Mouse (Mus musculus): ENCODE measurements around the gene Cyp2c29.
"Not testable (repeated sequence)": the region's sequence is repeated elsewhere in the genome, so short reads cannot be mapped to it uniquely, and the experiment has no call there.

The Cyp2c29 gene

GRCm38 (mm10) chr19:39269105-39269504 lies at the start of gene Cyp2c29:
Gene Cyp2c29 (plus strand): TSS chr19:39269405.
- not testable (repeated sequence) for DNase-seq (ENCODE audit: extremely low spot score, low read depth, low spot score)

DNA sequence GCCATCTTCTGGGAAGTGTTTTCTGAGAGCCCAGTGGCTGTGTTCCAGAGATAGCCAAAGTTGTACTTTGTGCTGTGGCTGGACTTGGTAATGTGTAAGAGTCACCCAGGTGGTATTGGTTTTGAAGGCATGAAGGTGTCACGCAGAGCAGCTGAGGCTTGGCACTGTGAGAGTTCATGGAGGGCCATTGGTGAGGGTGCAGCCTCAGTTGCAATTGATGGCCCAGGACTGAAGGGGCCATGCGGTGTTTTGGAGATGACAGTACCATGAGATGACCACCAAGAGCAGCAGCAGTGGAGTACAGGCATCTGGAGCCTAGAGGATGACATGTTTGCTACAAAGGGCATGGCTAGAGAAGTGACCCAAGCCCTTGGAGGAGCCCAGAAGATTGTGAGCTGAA lies 2.2 kb upstream of the Cyp2c29 start:
- DNase-seq (ENCODE audit: extremely low spot score, low read depth, low spot score): not testable (repeated sequence)

DNA sequence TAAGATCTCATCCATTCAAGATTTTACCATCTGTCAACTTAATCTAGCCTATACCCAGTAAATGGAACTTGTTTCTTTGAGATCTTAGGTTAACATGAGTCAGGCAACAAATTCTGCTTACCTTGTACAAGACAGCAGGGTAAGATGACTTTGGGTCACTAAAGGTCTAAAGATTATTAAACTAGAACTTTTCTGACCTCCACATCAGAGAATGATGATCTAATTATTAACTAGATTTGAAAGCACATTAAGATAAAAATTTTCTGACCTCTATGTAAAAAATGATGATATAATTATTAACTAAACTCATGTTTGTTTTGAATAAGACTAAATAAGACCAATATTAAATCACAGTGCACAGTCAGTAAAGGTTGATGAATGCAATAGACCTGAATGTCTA lies 13.6 kb downstream of the Cyp2c29 start:
- DNase-seq (ENCODE audit: extremely low spot score, low read depth, low spot score): no peak

DNA sequence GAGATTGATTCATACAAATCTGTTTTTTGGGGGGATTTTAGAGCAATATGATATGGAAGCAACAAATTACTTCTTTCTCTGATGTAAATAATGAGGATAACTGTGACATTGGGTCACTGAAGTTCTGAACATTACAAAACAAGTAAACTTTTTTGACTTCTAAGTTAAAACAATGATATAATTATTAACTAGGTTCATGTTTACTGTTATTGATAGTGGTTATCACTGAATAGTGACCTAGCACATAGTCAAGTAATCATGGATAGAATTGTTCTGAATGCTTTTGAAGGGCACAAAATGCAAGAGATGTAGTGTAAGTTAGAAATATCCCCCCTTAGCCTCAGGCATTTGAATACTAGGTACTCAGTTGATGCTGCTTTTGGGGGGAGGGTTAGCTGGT lies 16.4 kb downstream of the Cyp2c29 start:
- DNase-seq (ENCODE audit: extremely low spot score, low read depth, low spot score): no peak

DNA sequence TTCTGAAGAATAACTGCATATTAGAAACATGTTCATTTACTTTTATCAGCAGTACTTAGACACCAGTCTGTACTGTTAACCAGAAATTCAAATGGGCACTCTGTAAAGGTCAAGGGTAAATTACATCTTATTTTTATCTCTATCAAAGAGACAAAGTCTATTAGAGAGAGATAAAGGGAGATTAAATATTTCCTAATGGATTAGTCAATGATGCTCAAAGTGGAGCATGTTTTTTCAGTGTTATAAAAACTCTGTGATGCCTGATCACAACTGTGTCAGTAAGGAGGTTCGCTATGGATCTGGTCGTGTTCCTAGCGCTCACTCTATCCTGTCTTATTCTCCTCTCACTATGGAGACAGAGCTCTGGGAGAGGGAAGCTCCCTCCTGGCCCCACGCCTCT lies 17.6 kb downstream of the Cyp2c29 start:
- DNase-seq (ENCODE audit: extremely low spot score, low read depth, low spot score): no peak

GRCm38 (mm10) chr19:39288978-39289377 lies 19.8 kb downstream of the Cyp2c29 start:
- no peak for DNase-seq (ENCODE audit: extremely low spot score, low read depth, low spot score)
